Comparison of ENCODE assay signal across 24 mouse cellular contexts in the genomic region with DNA sequence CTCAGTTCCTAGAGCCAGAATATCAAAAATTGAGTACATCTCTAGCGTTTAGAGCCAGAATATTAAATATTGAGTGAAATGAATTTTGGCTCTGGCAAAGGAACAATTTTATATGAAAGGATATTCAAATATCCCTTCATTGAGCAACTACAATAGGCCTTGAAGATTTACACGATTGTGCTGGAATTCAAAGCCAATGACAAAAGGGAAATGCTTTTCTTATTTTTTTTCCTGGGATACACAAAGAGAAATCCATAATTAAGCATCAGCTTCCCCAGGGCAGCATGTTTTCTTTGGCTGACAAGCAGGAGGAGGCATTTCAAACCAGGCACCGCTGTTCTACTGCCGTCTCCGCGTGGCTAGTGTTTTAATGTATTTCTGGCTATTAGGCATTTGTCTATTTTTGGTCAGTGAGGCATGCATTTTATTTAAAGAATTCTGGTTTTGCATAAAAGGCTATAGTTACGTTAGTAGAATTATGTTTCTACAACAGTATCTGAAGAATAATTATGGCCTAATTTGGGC.
DNase-seq lines count a peak whose midpoint lies in the region; ATAC-seq and TF ChIP-seq lines count a peak whose summit lies in the region.
"Had no signal": no experiment of that assay in that cellular context is flagged by ENCODE, and none has a peak within 500 bp of the region (broad histone marks: within the 10 kb centered on the region; RNA-seq: fewer than 3 reads in every experiment).

No protein-coding gene starts in this region.

- WGBS in hindbrain, embryonic 14.5 days, result 18% methylated on average over 7 of the region's 7 CpGs
- WGBS in hindbrain, embryonic 10.5 days, result 57% methylated on average over 7 of the region's 7 CpGs
- WGBS in midbrain, postnatal 0 days, result 21% methylated on average over 7 of the region's 7 CpGs
- WGBS in heart, adult 2 months, result 65% methylated on average over 7 of the region's 7 CpGs

- no peak overlapping the region for H3K4me3 ChIP-seq in hindbrain, embryonic 14.5 days (replicated peaks; ENCODE audit: low read length)
- no peak overlapping the region for H3K4me3 ChIP-seq in hindbrain, embryonic 10.5 days
- no peak overlapping the region for H3K4me3 ChIP-seq in midbrain, postnatal 0 days (ENCODE audit: low read depth, low read length)
- H3K4me3 ChIP-seq in heart, adult 2 months, result no peak overlapping the region
- H3K4me3 ChIP-seq: heart, embryonic 10.5 days; heart, embryonic 15.5 days; hindbrain, embryonic 12.5 days; stomach, embryonic 15.5 days had no signal

- DNase-seq in hindbrain, embryonic 14.5 days (ENCODE audit: low spot score), result no peak
- no peak for DNase-seq in hindbrain, embryonic 10.5 days (ENCODE audit: low spot score)
- DNase-seq in Muller cell, postnatal 12 days (ENCODE audit: inconsistent ontology term), result peak; percentile 90
- DNase-seq in brain, embryonic 14.5 days (ENCODE audit: low read depth), result peak; percentile 83
- DNase-seq in midbrain, postnatal 0 days (ENCODE audit: low spot score), result peak; percentile 39
- DNase-seq in heart, adult 2 months, result no peak
- DNase-seq in yolk sac, embryonic 10.5 days (ENCODE audit: low spot score), result no peak
- DNase-seq: adrenal gland, adult 2 months; adrenal gland, postnatal 36 days; cerebellum, adult 8-10 months; cerebellum, postnatal 25 days; kidney, adult 11 months; kidney, postnatal 25 days; liver; lung, adult 2 months; lung, postnatal 10 days had no signal

- 0 out of 2 replicates have a peak, but pooled peaks cover 3% of the 10 kb centered on the region for H3K9me3 ChIP-seq in hindbrain, embryonic 14.5 days (ENCODE audit: control insufficient read depth, low read length)
- no peaks in the 10 kb centered on the region for H3K9me3 ChIP-seq in hindbrain, embryonic 10.5 days
- no peaks in the 10 kb centered on the region for H3K9me3 ChIP-seq in midbrain, postnatal 0 days (ENCODE audit: low read length)
- H3K9me3 ChIP-seq: heart, embryonic 10.5 days; heart, embryonic 15.5 days; hindbrain, embryonic 12.5 days; stomach, embryonic 15.5 days had no signal

- no peaks in the 10 kb centered on the region for H3K27me3 ChIP-seq in hindbrain, embryonic 14.5 days (ENCODE audit: control insufficient read depth, insufficient read depth, low read length)
- H3K27me3 ChIP-seq in hindbrain, embryonic 10.5 days (ENCODE audit: insufficient read depth, poor library complexity, severe bottlenecking), result no peaks in the 10 kb centered on the region
- H3K27me3 ChIP-seq in midbrain, postnatal 0 days (ENCODE audit: insufficient read depth, low read length), result no peaks in the 10 kb centered on the region
- no peaks in the 10 kb centered on the region for H3K27me3 ChIP-seq in heart, adult 2 months (ENCODE audit: control insufficient read depth, insufficient read depth, low read length)
- H3K27me3 ChIP-seq: heart, embryonic 15.5 days; hindbrain, embryonic 12.5 days; stomach, embryonic 15.5 days had no signal

- ATAC-seq in hindbrain, embryonic 14.5 days (ENCODE audit: low FRiP score), result no peak
- ATAC-seq in midbrain, postnatal 0 days (ENCODE audit: low FRiP score), result no peak
- ATAC-seq: CD4-positive, CD25-positive, alpha-beta regulatory T cell, adult 4 months; inflammation-experienced regulatory T-cells, adult 6 months had no signal

- no peaks in the 10 kb centered on the region for H3K79me2 ChIP-seq in heart, adult 2 months (replicated peaks; ENCODE audit: control insufficient read depth, insufficient read depth, low read length)

- H3K4me1 ChIP-seq in hindbrain, embryonic 14.5 days (replicated peaks; ENCODE audit: control insufficient read depth, insufficient read depth, low read length), result no peaks in the 10 kb centered on the region
- 0 out of 2 replicates have a peak, but pooled peaks cover 2% of the 10 kb centered on the region for H3K4me1 ChIP-seq in hindbrain, embryonic 10.5 days (replicated peaks)
- H3K4me1 ChIP-seq in midbrain, postnatal 0 days (ENCODE audit: insufficient read depth, low read length), result no peaks in the 10 kb centered on the region
- H3K4me1 ChIP-seq in heart, adult 2 months (ENCODE audit: control insufficient read depth, insufficient read depth, low read length), result no peaks in the 10 kb centered on the region
- H3K4me1 ChIP-seq: heart, embryonic 10.5 days; heart, embryonic 15.5 days; hindbrain, embryonic 12.5 days; stomach, embryonic 15.5 days had no signal

- TF ChIP-seq CTCF in brain, embryonic 14.5 days (IDR thresholded peaks at IDR 0.05; ENCODE audit: borderline replicate concordance, extremely low read depth, insufficient read depth, insufficient read length), result no peak
- no peak for TF ChIP-seq CTCF in midbrain, postnatal 0 days (IDR thresholded peaks at IDR 0.05)
- TF ChIP-seq CTCF in heart, adult 2 months (IDR thresholded peaks at IDR 0.05), result no peak

- no peak for TF ChIP-seq EP300 in heart, adult 2 months (IDR thresholded peaks at IDR 0.05; ENCODE audit: insufficient read depth, low read depth, low read length)

- no peaks in the 10 kb centered on the region for H3K36me3 ChIP-seq in hindbrain, embryonic 14.5 days (replicated peaks; ENCODE audit: control insufficient read depth, insufficient read depth)
- no peaks in the 10 kb centered on the region for H3K36me3 ChIP-seq in hindbrain, embryonic 10.5 days
- no peaks in the 10 kb centered on the region for H3K36me3 ChIP-seq in midbrain, postnatal 0 days (ENCODE audit: insufficient read depth, low read length)
- H3K36me3 ChIP-seq in heart, adult 2 months (ENCODE audit: control insufficient read depth, insufficient read depth, low read length), result no peaks in the 10 kb centered on the region
- H3K36me3 ChIP-seq: heart, embryonic 10.5 days; heart, embryonic 15.5 days; hindbrain, embryonic 12.5 days; stomach, embryonic 15.5 days had no signal

- no peak for TF ChIP-seq POLR2A in brain, embryonic 14.5 days (IDR thresholded peaks at IDR 0.05; ENCODE audit: borderline replicate concordance, extremely low read depth, insufficient read depth, insufficient read length, poor library complexity, severe bottlenecking)
- no peak for TF ChIP-seq POLR2A in heart, adult 2 months (IDR thresholded peaks at IDR 0.05; ENCODE audit: insufficient read depth, low read depth, low read length)

- peak overlapping the region; percentile 32; the same call in 1 of the 2 replicates for H3K27ac ChIP-seq in hindbrain, embryonic 14.5 days
- H3K27ac ChIP-seq in hindbrain, embryonic 10.5 days, result no peak overlapping the region
- no peak overlapping the region for H3K27ac ChIP-seq in midbrain, postnatal 0 days (ENCODE audit: low read depth, low read length)
- H3K27ac ChIP-seq in heart, adult 2 months, result no peak overlapping the region
- H3K27ac ChIP-seq: heart, embryonic 10.5 days; heart, embryonic 15.5 days; hindbrain, embryonic 12.5 days; liver, embryonic 14.5 days; macrophage; stomach, embryonic 15.5 days had no signal

- no peak overlapping the region for H3K9ac ChIP-seq in hindbrain, embryonic 14.5 days
- no peak overlapping the region for H3K9ac ChIP-seq in midbrain, postnatal 0 days (replicated peaks; ENCODE audit: low read length, poor library complexity, severe bottlenecking)
- H3K9ac ChIP-seq in heart, adult 2 months (ENCODE audit: low read depth, low read length), result no peak overlapping the region
- H3K9ac ChIP-seq: heart, embryonic 15.5 days; hindbrain, embryonic 12.5 days; liver, embryonic 14.5 days; stomach, embryonic 15.5 days had no signal

- no peak overlapping the region for H3K4me2 ChIP-seq in hindbrain, embryonic 14.5 days (replicated peaks)
- H3K4me2 ChIP-seq in midbrain, postnatal 0 days (ENCODE audit: low read depth, low read length, poor library complexity, severe bottlenecking), result no peak overlapping the region
- H3K4me2 ChIP-seq: heart, embryonic 15.5 days; hindbrain, embryonic 12.5 days; stomach, embryonic 15.5 days had no signal

- intact Hi-C loops in heart, adult 2 months (cut with DNase I), result no loop called here

Comparison
In these comparisons a context has a peak if more than half of its experiments do, and no peak if none do; other contexts are left out.
1. DNase-seq: peak in Muller cell, postnatal 12 days (single experiment), brain, embryonic 14.5 days (single experiment) and midbrain, postnatal 0 days (single experiment); none in hindbrain, embryonic 14.5 days (single experiment), hindbrain, embryonic 10.5 days (single experiment), heart, adult 2 months (0 of 2) and yolk sac, embryonic 10.5 days (single experiment).